Mouse (Mus musculus) midbrain, embryonic 16.5 days (tissue): ENCODE data around the gene Fbll1. TPM values are rescaled to one million over a fixed set of nuclear protein-coding genes. Genes with fewer than 3 reads are reported as not detected.

ENCODE experiments used
- ATAC-seq: fragments of 200-750 bp; cut with Nextera tagmentation; 2 replicates; pipeline ENCODE4 v1.8.0; 2017; ENCODE audit warnings: moderate TSS enrichment
- H3K27ac ChIP-seq: fragments of 300-500 bp; sonication (generic); 2 replicates; pipeline ENCODE4 v1.5.1; 2014; ENCODE audit warnings: mild to moderate bottlenecking, low read length, mixed read lengths
- H3K27me3 ChIP-seq: fragments of 300-500 bp; sonication (generic); 2 replicates; pipeline ENCODE4 v1.6.1; 2014; ENCODE audit warnings: low read depth, low read length, mixed read lengths; ENCODE audit not compliant: control insufficient read depth, insufficient read depth
- H3K36me3 ChIP-seq: fragments of 300-500 bp; sonication (generic); 2 replicates; pipeline ENCODE4 v1.6.1; 2014; ENCODE audit warnings: mild to moderate bottlenecking, low read length, moderate library complexity, mixed read lengths; ENCODE audit not compliant: control insufficient read depth, insufficient read depth
- H3K4me1 ChIP-seq: fragments of 300-500 bp; sonication (generic); 2 replicates; pipeline ENCODE4 v1.6.1; 2014; ENCODE audit warnings: mild to moderate bottlenecking, low read length, mixed read lengths; ENCODE audit not compliant: control insufficient read depth, insufficient read depth
- H3K4me2 ChIP-seq: fragments of 300-500 bp; sonication (generic); 2 replicates; pipeline ENCODE4 v1.6.1; 2014; ENCODE audit warnings: mild to moderate bottlenecking, low read length, mixed read lengths
- H3K4me3 ChIP-seq: fragments of 300-500 bp; sonication (generic); 2 replicates; pipeline ENCODE4 v1.5.1; 2014; ENCODE audit warnings: low read depth, mild to moderate bottlenecking, low read length, moderate library complexity, mixed read lengths
- H3K9ac ChIP-seq: fragments of 300-500 bp; sonication (generic); 2 replicates; pipeline ENCODE4 v1.6.1; 2014; ENCODE audit warnings: low read depth, low read length, mixed read lengths
- H3K9me3 ChIP-seq: fragments of 300-500 bp; sonication (generic); replicated peaks from 2 replicates; pipeline ENCODE4 v1.6.1; 2014; ENCODE audit warnings: mild to moderate bottlenecking, low read length, mixed read lengths; ENCODE audit not compliant: control insufficient read depth, poor library complexity, severe bottlenecking
- WGBS: fragments of 180-500 bp; shearing (Covaris S2); extraction: QIAGEN DNeasy Blood & Tissue Kit; methylation state at CpG from one replicate; pipeline ENCODE4 v1.1.7; 2014; 5-methylcytosine and 5-hydroxymethylcytosine counted together
- polyA plus RNA-seq: library from polyadenylated mRNA; unstranded; fragments of >200 nt; fragmentation: Nextera tagmentation; extraction: Ambion mirVana; gene quantifications from 2 replicates; pipeline ENCODE4 v1.2.1, GENCODE M21; 2015

Fbll1 gene
- polyA plus RNA-seq, 1 experiment from 2014 or later = 18.9 TPM

DNA sequence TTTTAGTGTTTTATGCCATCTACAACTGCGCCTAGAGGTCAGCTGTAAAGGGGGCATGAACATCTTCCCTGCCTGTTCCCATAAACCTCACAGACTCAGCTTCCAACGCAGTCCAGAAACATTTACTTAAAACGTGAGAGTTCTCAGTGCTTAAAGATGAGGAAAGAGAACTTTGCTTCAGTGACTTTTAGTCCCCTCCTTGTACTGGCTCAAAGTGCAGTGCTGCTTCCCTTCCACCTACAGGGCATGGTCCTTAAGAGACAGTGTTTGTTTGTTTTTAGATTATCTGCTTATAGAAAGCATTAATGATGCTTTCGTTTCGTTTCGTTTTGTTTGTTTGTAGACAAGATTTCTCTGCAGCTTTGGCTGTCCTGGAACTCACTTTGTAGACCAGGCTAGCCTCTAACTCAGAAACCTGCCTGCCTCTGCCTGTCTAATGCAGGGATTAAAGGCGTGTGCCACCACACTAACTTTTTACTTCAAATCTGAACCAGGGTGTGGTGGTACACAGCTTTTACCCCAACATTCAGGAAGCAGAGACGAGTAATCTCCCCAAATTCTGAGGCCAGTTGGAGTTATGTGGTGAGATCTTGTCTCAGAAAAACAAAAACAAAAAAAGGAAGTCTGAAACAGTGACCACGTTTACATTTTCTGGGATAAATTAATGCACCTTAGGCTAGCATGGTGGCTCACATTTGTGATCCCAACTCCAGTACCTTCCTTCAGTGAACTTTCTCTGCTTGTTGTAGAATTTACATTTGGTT lies 27.8 kb downstream of the Fbll1 start:
- ATAC-seq = no peak
- Histone ChIP-seq H3K4me1 (peaks cover 20% of the 10 kb centered on the region), H3K9me3 (no peaks in the 10 kb centered on the region), H3K4me3 (peak overlapping the region; percentile 80), H3K36me3 (no peaks in the 10 kb centered on the region), H3K9ac (peak overlapping the region; percentile 88), H3K4me2 (peak overlapping the region; percentile 92), H3K27ac (no peak overlapping the region), H3K27me3 (no peaks in the 10 kb centered on the region)
- 73% methylated on average over 9 of the region's 9 CpGs for WGBS

GRCm38 (mm10) chr11:35769746-35770437 lies 28.8 kb downstream of the Fbll1 start:
- Histone ChIP-seq H3K27me3 (no peaks in the 10 kb centered on the region), H3K4me2 (peak overlapping the region; percentile 92), H3K27ac (peak overlapping the region; percentile 96), H3K9ac (peak overlapping the region; percentile 88), H3K9me3 (no peaks in the 10 kb centered on the region), H3K4me1 (peaks cover 20% of the 10 kb centered on the region), H3K36me3 (no peaks in the 10 kb centered on the region), H3K4me3 (peak overlapping the region; percentile 80)
- peak; percentile 84 for ATAC-seq
- under 1% methylated on average over 32 of the region's 41 CpGs for WGBS

DNA sequence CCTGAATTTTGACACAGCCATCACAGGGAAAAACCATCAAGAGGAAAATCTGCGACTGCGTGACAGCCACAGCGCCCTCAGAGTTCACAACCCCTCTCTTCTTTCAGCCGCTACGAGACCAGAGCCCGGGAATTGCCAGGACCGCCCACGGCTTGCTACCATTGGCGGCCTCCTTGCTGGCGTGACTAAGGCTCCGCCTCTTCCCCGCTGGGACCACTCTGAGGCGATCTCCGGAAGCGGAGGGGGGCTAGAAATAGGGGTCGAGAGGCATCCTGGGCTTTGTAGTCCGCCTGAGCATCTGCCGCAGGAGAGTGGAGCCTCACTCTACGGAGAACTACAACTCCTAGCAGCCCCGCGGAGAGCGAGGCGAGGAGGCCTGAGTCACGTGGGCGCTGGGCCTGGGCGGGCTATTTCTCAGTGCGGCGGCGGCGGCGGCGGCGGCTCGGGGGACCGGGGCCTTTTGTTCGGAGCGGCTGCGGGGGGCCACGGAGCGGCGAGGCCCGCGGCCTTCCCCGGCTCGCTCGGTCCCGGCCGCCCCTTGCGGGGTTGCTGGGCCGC lies 29.4 kb downstream of the Fbll1 start, which contains the start of gene Pank3:
Gene Pank3, plus strand, starts transcription at position 297 of the 558 bp plus-strand sequence.
- Histone ChIP-seq H3K36me3 (no peaks in the 10 kb centered on the region), H3K4me3 (peak within 1 kb of the TSS; percentile 80), H3K27ac (peak within 1 kb of the TSS; percentile 96), H3K4me1 (peaks cover 20% of the 10 kb centered on the region), H3K9me3 (no peaks in the 10 kb centered on the region), H3K27me3 (no peaks in the 10 kb centered on the region), H3K9ac (peak within 1 kb of the TSS; percentile 88), H3K4me2 (peak within 1 kb of the TSS; percentile 92)
- WGBS = 0% methylated on average over 36 of the region's 50 CpGs
- peak; percentile 100 for ATAC-seq

DNA sequence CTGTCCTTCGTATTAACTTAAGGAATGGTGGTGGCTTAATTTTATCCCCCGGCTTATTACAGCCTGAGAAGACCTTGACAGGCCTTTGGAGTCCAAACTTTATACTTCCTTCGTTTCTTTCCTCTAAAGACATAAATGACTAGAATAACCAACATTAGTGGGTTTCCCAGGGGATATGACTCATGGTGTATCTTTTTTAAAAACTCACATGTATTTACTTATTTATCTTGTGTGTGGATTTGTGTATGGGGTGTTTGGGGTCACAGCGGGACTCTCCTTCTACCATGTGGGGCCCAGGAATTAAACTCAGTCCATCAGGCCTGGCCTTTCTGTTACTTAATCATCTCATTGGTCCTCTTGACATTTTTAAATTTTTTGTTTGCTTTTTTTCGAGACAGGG lies 31.8 kb downstream of the Fbll1 start:
- Histone ChIP-seq H3K36me3 (no peaks in the 10 kb centered on the region), H3K4me2 (no peak overlapping the region), H3K9ac (no peak overlapping the region), H3K27ac (no peak overlapping the region), H3K27me3 (no peaks in the 10 kb centered on the region), H3K9me3 (no peaks in the 10 kb centered on the region), H3K4me1 (peaks cover 14% of the 10 kb centered on the region), H3K4me3 (no peak overlapping the region)
- no peak for ATAC-seq
- WGBS = 92% methylated on average over 5 of the region's 5 CpGs

- H3K36me3 ChIP-seq = no peaks in the 10 kb centered on the region
- no peak overlapping the region for H3K4me2 ChIP-seq
- H3K9me3 ChIP-seq = no peaks in the 10 kb centered on the region
- ATAC-seq = no peak
- no peak overlapping the region for H3K27ac ChIP-seq
- H3K27me3 ChIP-seq = no peaks in the 10 kb centered on the region
- no peak overlapping the region for H3K4me3 ChIP-seq
- no peak overlapping the region for H3K9ac ChIP-seq
- H3K4me1 ChIP-seq = no peaks in the 10 kb centered on the region
- WGBS = 96% methylated on average over 4 of the region's 4 CpGs
These were observed 38.1 kb downstream of the Fbll1 start for GRCm38 (mm10) chr11:35760627-35761003.

DNA sequence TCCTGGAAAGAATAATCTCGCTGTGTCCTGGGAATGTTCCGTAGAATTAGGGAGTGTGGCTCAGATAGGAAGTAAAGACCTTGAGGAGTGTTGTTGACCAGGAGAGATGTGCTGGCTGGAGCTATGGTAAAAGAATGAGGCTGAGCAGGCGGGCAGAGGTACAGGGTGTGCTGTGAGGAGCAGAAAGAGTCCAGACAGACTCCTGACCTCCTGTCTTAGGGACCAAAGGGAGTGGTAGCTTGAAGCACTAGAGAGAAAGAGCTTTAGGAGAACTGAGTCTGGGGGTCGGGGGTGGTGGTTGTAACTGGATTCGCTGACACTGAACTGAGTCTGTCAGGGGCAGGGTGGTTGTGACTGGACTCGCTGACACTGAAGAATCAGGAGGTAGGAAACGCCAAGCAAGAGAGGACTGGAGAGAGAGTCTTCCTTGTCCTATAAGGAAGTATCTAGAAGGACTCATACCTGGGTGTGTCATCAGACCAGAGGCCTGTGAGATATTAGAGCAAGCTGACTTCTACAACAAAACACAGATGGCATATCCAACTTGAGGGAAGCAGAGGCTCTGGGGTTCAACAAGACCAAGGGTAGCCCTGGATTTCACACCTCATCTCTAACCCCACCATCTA lies 38.6 kb downstream of the Fbll1 start:
- H3K4me2 ChIP-seq = no peak overlapping the region
- no peak overlapping the region for H3K4me3 ChIP-seq
- H3K36me3 ChIP-seq = no peaks in the 10 kb centered on the region
- ATAC-seq = no peak
- no peaks in the 10 kb centered on the region for H3K4me1 ChIP-seq
- WGBS = 90% methylated on average over 7 of the region's 7 CpGs
- H3K9ac ChIP-seq = no peak overlapping the region
- H3K27ac ChIP-seq = no peak overlapping the region
- H3K27me3 ChIP-seq = no peaks in the 10 kb centered on the region
- no peaks in the 10 kb centered on the region for H3K9me3 ChIP-seq

DNA sequence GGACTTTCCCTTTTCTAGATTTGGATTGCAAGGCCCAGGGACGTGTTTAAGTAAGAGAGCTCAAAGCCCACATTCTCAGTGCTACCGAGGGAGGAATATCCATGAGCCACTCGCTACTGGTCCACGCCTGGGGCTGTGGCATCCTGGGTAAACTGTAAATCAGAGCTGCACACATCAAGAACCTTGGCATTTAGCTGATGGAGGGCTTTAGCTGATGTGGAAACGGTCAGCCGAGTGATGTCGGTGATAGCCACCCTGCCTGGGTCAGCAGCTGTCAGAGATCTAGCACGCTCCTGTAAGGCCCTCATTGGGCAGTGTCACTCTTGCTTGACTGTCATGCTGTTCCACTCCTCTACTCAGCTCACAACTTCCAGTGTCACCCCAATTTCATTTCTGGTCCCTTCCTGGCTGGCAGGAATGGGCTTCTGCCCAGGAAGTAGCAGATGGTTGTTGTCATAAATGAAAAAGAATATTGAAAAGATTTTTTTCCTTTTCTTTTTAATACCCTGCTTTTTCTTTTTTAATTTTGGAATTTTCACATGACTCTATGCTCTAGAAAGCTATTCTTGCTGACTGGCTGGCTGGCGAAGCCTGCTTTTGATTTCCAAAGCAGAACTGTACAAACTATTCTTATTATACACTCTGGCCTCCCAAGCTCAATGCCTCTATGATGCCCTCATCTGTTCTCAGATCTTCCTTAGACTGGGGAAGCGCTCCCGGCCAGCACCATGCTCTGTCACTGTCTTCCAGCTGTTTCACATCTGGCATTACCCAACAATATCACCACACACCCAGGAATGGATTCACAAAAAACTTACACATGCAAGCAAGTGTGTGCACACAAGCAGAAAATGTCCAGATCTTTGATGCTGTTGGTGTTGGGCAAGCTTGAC lies 42.0 kb downstream of the Fbll1 start:
- 85% methylated on average over 11 of the region's 11 CpGs for WGBS
- no peak for ATAC-seq
- Histone ChIP-seq H3K27me3 (no peaks in the 10 kb centered on the region), H3K36me3 (no peaks in the 10 kb centered on the region), H3K4me3 (no peak overlapping the region), H3K27ac (no peak overlapping the region), H3K9me3 (no peaks in the 10 kb centered on the region), H3K9ac (no peak overlapping the region), H3K4me1 (no peaks in the 10 kb centered on the region), H3K4me2 (no peak overlapping the region)

- Histone ChIP-seq H3K27ac (no peak overlapping the region), H3K36me3 (no peaks in the 10 kb centered on the region), H3K4me1 (no peaks in the 10 kb centered on the region), H3K27me3 (no peaks in the 10 kb centered on the region), H3K9me3 (no peaks in the 10 kb centered on the region), H3K4me3 (no peak overlapping the region), H3K4me2 (no peak overlapping the region), H3K9ac (no peak overlapping the region)
- no peak for ATAC-seq
- 39% methylated on average over 6 of the region's 6 CpGs for WGBS
These were observed 43.1 kb downstream of the Fbll1 start for GRCm38 (mm10) chr11:35755546-35755945.
